Mouse (Mus musculus): ENCODE measurements at regions not wholly inside any gene's neighbourhood (a gene's known extent, or its start where the extent isn't known, plus 50 kb on each side); places are given as distances from the start of the nearest gene placed in this dataset.

- no peak for TF ChIP-seq POLR2A (IDR thresholded peaks at IDR 0.05; ENCODE audit: borderline replicate concordance, extremely low read depth, low read depth, low read length)
- no peak for TF ChIP-seq CTCF (IDR thresholded peaks at IDR 0.05; ENCODE audit: insufficient read depth, low read length)
These were observed 202.7 kb upstream of the Igfbp7 start for GRCm38 (mm10) chr5:77610496-77610895.

All from lung, adult 2 months (tissue).